Mouse (Mus musculus) limb, embryonic 13.5 days (tissue): ENCODE results near the gene Bmt2. TPM values are rescaled to one million over a fixed set of nuclear protein-coding genes. Genes with fewer than 3 reads are reported as not detected.
A peak's percentile ranks its signal among the peaks of the same experiment; 100 is the strongest.

Source experiments
- ATAC-seq: fragments of 200-750 bp; cut with Nextera tagmentation; 2 replicates; pipeline ENCODE4 v1.8.0; 2017; ENCODE audit warnings: low read depth, moderate number of reproducible peaks, moderate TSS enrichment; ENCODE audit not compliant: low FRiP score
- H3K27ac ChIP-seq: fragments of 300-500 bp; sonication (generic); 2 replicates; pipeline ENCODE4 v1.5.1; 2015; ENCODE audit warnings: inconsistent platforms, mild to moderate bottlenecking, moderate library complexity
- H3K27me3 ChIP-seq: fragments of 300-500 bp; sonication (generic); 2 replicates; pipeline ENCODE4 v1.6.1; 2015; ENCODE audit warnings: mild to moderate bottlenecking, inconsistent platforms
- H3K36me3 ChIP-seq: fragments of 300-500 bp; sonication (generic); 2 replicates; pipeline ENCODE4 v1.6.1; 2015; ENCODE audit warnings: inconsistent platforms, mild to moderate bottlenecking, moderate library complexity
- H3K4me1 ChIP-seq: fragments of 300-500 bp; sonication (generic); 2 replicates; pipeline ENCODE4 v1.6.1; 2015; ENCODE audit warnings: inconsistent platforms
- H3K4me2 ChIP-seq: fragments of 300-500 bp; sonication (generic); replicated peaks from 2 replicates; pipeline ENCODE4 v1.6.1; 2015; ENCODE audit warnings: inconsistent platforms, mild to moderate bottlenecking, moderate library complexity
- H3K4me3 ChIP-seq: fragments of 300-500 bp; sonication (generic); 2 replicates; pipeline ENCODE4 v1.5.1; 2015; ENCODE audit warnings: moderate library complexity, mild to moderate bottlenecking, inconsistent platforms
- H3K9ac ChIP-seq: fragments of 300-500 bp; sonication (generic); 2 replicates; pipeline ENCODE4 v1.6.1; 2015; ENCODE audit warnings: mild to moderate bottlenecking, inconsistent platforms
- H3K9me3 ChIP-seq: fragments of 300-500 bp; sonication (generic); 2 replicates; pipeline ENCODE4 v1.6.1; 2016; ENCODE audit warnings: inconsistent platforms
- WGBS: fragments of 180-500 bp; shearing (Covaris S2); methylation state at CpG from one replicate; pipeline ENCODE4 v1.1.7; 2015; 5-methylcytosine and 5-hydroxymethylcytosine counted together
- polyA plus RNA-seq: library from polyadenylated mRNA; unstranded; fragments of >200 nt; fragmentation: Nextera tagmentation; extraction: Ambion mirVana; gene quantifications from 2 replicates; pipeline ENCODE4 v1.2.1, GENCODE M21; 2015

Gene Bmt2
- polyA plus RNA-seq, 1 experiment from 2014 or later = 19.7 TPM

GRCm38 (mm10) chr6:13674600-13675305 lies 3.0 kb downstream of the Bmt2 start:
- peaks cover 4% of the 10 kb centered on the region; the same call in 1 of the 2 replicates for H3K36me3 ChIP-seq
- peaks cover 11% of the 10 kb centered on the region; the same call in 1 of the 2 replicates for H3K4me1 ChIP-seq
- no peaks in the 10 kb centered on the region for H3K27me3 ChIP-seq
- no peak overlapping the region for H3K4me2 ChIP-seq
- WGBS = 88% methylated on average over 5 of the region's 5 CpGs
- no peaks in the 10 kb centered on the region for H3K9me3 ChIP-seq
- ATAC-seq = no peak
- no peak overlapping the region for H3K9ac ChIP-seq
- H3K4me3 ChIP-seq = no peak overlapping the region
- no peak overlapping the region for H3K27ac ChIP-seq

- H3K9ac ChIP-seq = no peak overlapping the region
- no peak overlapping the region for H3K27ac ChIP-seq
- no peak for ATAC-seq
- peaks cover 20% of the 10 kb centered on the region for H3K36me3 ChIP-seq
- 84% methylated on average over 7 of the region's 7 CpGs for WGBS
- no peaks in the 10 kb centered on the region for H3K4me1 ChIP-seq
- H3K27me3 ChIP-seq = no peaks in the 10 kb centered on the region
- H3K9me3 ChIP-seq = no peaks in the 10 kb centered on the region
- H3K4me2 ChIP-seq = no peak overlapping the region
- no peak overlapping the region for H3K4me3 ChIP-seq
These were observed 12.1 kb downstream of the Bmt2 start for GRCm38 (mm10) chr6:13665646-13666045.

GRCm38 (mm10) chr6:13658016-13658415 lies 19.8 kb downstream of the Bmt2 start:
- Histone ChIP-seq H3K4me2 (no peak overlapping the region), H3K9me3 (no peaks in the 10 kb centered on the region), H3K27ac (no peak overlapping the region), H3K4me3 (no peak overlapping the region), H3K4me1 (no peaks in the 10 kb centered on the region), H3K9ac (no peak overlapping the region), H3K27me3 (no peaks in the 10 kb centered on the region), H3K36me3 (peaks cover 39% of the 10 kb centered on the region)
- WGBS = 98% methylated on average over 2 of the region's 2 CpGs
- no peak for ATAC-seq

GRCm38 (mm10) chr6:13654081-13654480 lies 23.7 kb downstream of the Bmt2 start:
- Histone ChIP-seq H3K4me1 (no peaks in the 10 kb centered on the region), H3K36me3 (peaks cover 33% of the 10 kb centered on the region), H3K9me3 (no peaks in the 10 kb centered on the region), H3K4me3 (no peak overlapping the region), H3K9ac (no peak overlapping the region), H3K27ac (no peak overlapping the region), H3K27me3 (no peaks in the 10 kb centered on the region), H3K4me2 (no peak overlapping the region)
- no peak for ATAC-seq

GRCm38 (mm10) chr6:13652284-13652683 lies 25.5 kb downstream of the Bmt2 start:
- Histone ChIP-seq H3K4me1 (no peaks in the 10 kb centered on the region), H3K9me3 (0 out of 2 replicates have a peak, but pooled peaks cover 7% of the 10 kb centered on the region), H3K27ac (no peak overlapping the region), H3K4me3 (no peak overlapping the region), H3K27me3 (no peaks in the 10 kb centered on the region), H3K9ac (no peak overlapping the region), H3K36me3 (peaks cover 38% of the 10 kb centered on the region), H3K4me2 (no peak overlapping the region)
- no peak for ATAC-seq
- 90% methylated on average over 3 of the region's 3 CpGs for WGBS

GRCm38 (mm10) chr6:13650854-13651253 lies 26.9 kb downstream of the Bmt2 start:
- no peaks in the 10 kb centered on the region for H3K27me3 ChIP-seq
- H3K4me2 ChIP-seq = no peak overlapping the region
- no peaks in the 10 kb centered on the region for H3K4me1 ChIP-seq
- H3K27ac ChIP-seq = no peak overlapping the region
- H3K9ac ChIP-seq = no peak overlapping the region
- no peak for ATAC-seq
- H3K9me3 ChIP-seq = 0 out of 2 replicates have a peak, but pooled peaks cover 7% of the 10 kb centered on the region
- no peak overlapping the region for H3K4me3 ChIP-seq
- H3K36me3 ChIP-seq = peaks cover 36% of the 10 kb centered on the region
- WGBS = 92% methylated on average over 3 of the region's 3 CpGs

GRCm38 (mm10) chr6:13648305-13648704 lies 29.5 kb downstream of the Bmt2 start:
- Histone ChIP-seq H3K27ac (no peak overlapping the region), H3K4me3 (no peak overlapping the region), H3K9me3 (peaks cover 7% of the 10 kb centered on the region; the same call in 1 of the 2 replicates), H3K9ac (no peak overlapping the region), H3K36me3 (peaks cover 35% of the 10 kb centered on the region), H3K4me2 (no peak overlapping the region), H3K27me3 (no peaks in the 10 kb centered on the region), H3K4me1 (no peaks in the 10 kb centered on the region)
- no peak for ATAC-seq

- Histone ChIP-seq H3K9ac (no peak overlapping the region), H3K27ac (no peak overlapping the region), H3K4me3 (no peak overlapping the region), H3K9me3 (no peaks in the 10 kb centered on the region), H3K27me3 (no peaks in the 10 kb centered on the region), H3K36me3 (peaks cover 30% of the 10 kb centered on the region), H3K4me1 (0 out of 2 replicates have a peak, but pooled peaks cover 4% of the 10 kb centered on the region), H3K4me2 (no peak overlapping the region)
- 0 out of 2 replicates have a peak, but pooled peaks have one; percentile 32 for ATAC-seq
- 74% methylated on average over 3 of the region's 3 CpGs for WGBS
These were observed 41.2 kb downstream of the Bmt2 start for GRCm38 (mm10) chr6:13636582-13636989.

GRCm38 (mm10) chr6:13632571-13632970 lies 45.2 kb downstream of the Bmt2 start:
- 68% methylated on average over 1 of the region's 1 CpGs for WGBS
- no peak overlapping the region for H3K27ac ChIP-seq
- no peak overlapping the region for H3K4me2 ChIP-seq
- no peak for ATAC-seq
- H3K4me1 ChIP-seq = 0 out of 2 replicates have a peak, but pooled peaks cover 4% of the 10 kb centered on the region
- H3K9me3 ChIP-seq = no peaks in the 10 kb centered on the region
- peaks cover 14% of the 10 kb centered on the region for H3K36me3 ChIP-seq
- H3K27me3 ChIP-seq = no peaks in the 10 kb centered on the region
- H3K4me3 ChIP-seq = no peak overlapping the region
- no peak overlapping the region for H3K9ac ChIP-seq

- Histone ChIP-seq H3K36me3 (peaks cover 14% of the 10 kb centered on the region), H3K9ac (no peak overlapping the region), H3K4me2 (no peak overlapping the region), H3K27me3 (no peaks in the 10 kb centered on the region), H3K4me3 (no peak overlapping the region), H3K27ac (no peak overlapping the region), H3K4me1 (0 out of 2 replicates have a peak, but pooled peaks cover 4% of the 10 kb centered on the region), H3K9me3 (no peaks in the 10 kb centered on the region)
- WGBS = 57% methylated on average over 2 of the region's 2 CpGs
- no peak for ATAC-seq
These were observed 47.2 kb downstream of the Bmt2 start for GRCm38 (mm10) chr6:13630607-13631006.

GRCm38 (mm10) chr6:13619618-13620017 lies 58.1 kb downstream of the Bmt2 start:
- H3K27me3 ChIP-seq = no peaks in the 10 kb centered on the region
- peaks cover 10% of the 10 kb centered on the region; the same call in 1 of the 2 replicates for H3K36me3 ChIP-seq
- no peak for ATAC-seq
- no peak overlapping the region for H3K27ac ChIP-seq
- H3K4me1 ChIP-seq = no peaks in the 10 kb centered on the region
- no peak overlapping the region for H3K4me3 ChIP-seq
- H3K9ac ChIP-seq = no peak overlapping the region
- 80% methylated on average over 2 of the region's 2 CpGs for WGBS
- H3K9me3 ChIP-seq = no peaks in the 10 kb centered on the region
- no peak overlapping the region for H3K4me2 ChIP-seq

- H3K27me3 ChIP-seq = no peaks in the 10 kb centered on the region
- WGBS = 87% methylated on average over 3 of the region's 3 CpGs
- no peak overlapping the region for H3K4me3 ChIP-seq
- H3K36me3 ChIP-seq = peaks cover 5% of the 10 kb centered on the region; the same call in 1 of the 2 replicates
- ATAC-seq = no peak
- no peaks in the 10 kb centered on the region for H3K4me1 ChIP-seq
- H3K4me2 ChIP-seq = no peak overlapping the region
- no peaks in the 10 kb centered on the region for H3K9me3 ChIP-seq
- no peak overlapping the region for H3K27ac ChIP-seq
- no peak overlapping the region for H3K9ac ChIP-seq
These were observed 60.7 kb downstream of the Bmt2 start for GRCm38 (mm10) chr6:13617110-13617509.

GRCm38 (mm10) chr6:13614568-13614967 lies 63.2 kb downstream of the Bmt2 start:
- no peaks in the 10 kb centered on the region for H3K4me1 ChIP-seq
- H3K36me3 ChIP-seq = no peaks in the 10 kb centered on the region
- no peak overlapping the region for H3K4me2 ChIP-seq
- ATAC-seq = no peak
- H3K27me3 ChIP-seq = no peaks in the 10 kb centered on the region
- no peak overlapping the region for H3K4me3 ChIP-seq
- H3K9ac ChIP-seq = no peak overlapping the region
- no peaks in the 10 kb centered on the region for H3K9me3 ChIP-seq
- no peak overlapping the region for H3K27ac ChIP-seq
- WGBS = 83% methylated on average over 3 of the region's 3 CpGs
